Mouse (Mus musculus) forebrain, embryonic 11.5 days (tissue): ENCODE data around the gene Lrrc74a. TPM values are rescaled to one million over a fixed set of nuclear protein-coding genes. Genes with fewer than 3 reads are reported as not detected.

Source experiments
- ATAC-seq: fragments of 200-750 bp; cut with Nextera tagmentation; replicated peaks from 2 replicates; pipeline ENCODE4 v1.8.0; 2017; ENCODE audit warnings: moderate TSS enrichment; ENCODE audit not compliant: low FRiP score
- DNase-seq: peaks from one replicate; pipeline ENCODE4 v3.0.0-alpha.2; 2017; ENCODE audit warnings: low spot score
- H3K27ac ChIP-seq: fragments of 300-500 bp; sonication (generic); 2 replicates; pipeline ENCODE4 v1.5.1; 2014; ENCODE audit warnings: low read depth, low read length
- H3K27me3 ChIP-seq: fragments of 300-500 bp; sonication (generic); 2 replicates; pipeline ENCODE4 v1.6.1; 2014; ENCODE audit warnings: mild to moderate bottlenecking, low read length, mixed read lengths; ENCODE audit not compliant: control insufficient read depth, insufficient read depth
- H3K36me3 ChIP-seq: fragments of 300-500 bp; sonication (generic); 2 replicates; pipeline ENCODE4 v1.6.1; 2014; ENCODE audit warnings: mild to moderate bottlenecking, low read length, moderate library complexity, mixed read lengths; ENCODE audit not compliant: control insufficient read depth, insufficient read depth
- H3K4me1 ChIP-seq: fragments of 300-500 bp; sonication (generic); replicated peaks from 2 replicates; pipeline ENCODE4 v1.6.1; 2014; ENCODE audit warnings: low read length, mixed read lengths; ENCODE audit not compliant: control insufficient read depth, insufficient read depth
- H3K4me2 ChIP-seq: fragments of 300-500 bp; sonication (generic); 2 replicates; pipeline ENCODE4 v1.6.1; 2014; ENCODE audit warnings: low read depth, mild to moderate bottlenecking, low read length, moderate library complexity, mixed read lengths; ENCODE audit not compliant: severe bottlenecking
- H3K4me3 ChIP-seq: fragments of 300-500 bp; sonication (generic); 2 replicates; pipeline ENCODE4 v1.5.1; 2014; ENCODE audit warnings: low read depth, low read length
- H3K9ac ChIP-seq: fragments of 300-500 bp; sonication (generic); 2 replicates; pipeline ENCODE4 v1.6.1; 2014; ENCODE audit warnings: low read length
- H3K9me3 ChIP-seq: fragments of 300-500 bp; sonication (generic); 2 replicates; pipeline ENCODE4 v1.6.1; 2016; ENCODE audit warnings: low read length, mixed read lengths; ENCODE audit not compliant: control insufficient read depth
- WGBS: fragments of 180-500 bp; shearing (Covaris S2); extraction: QIAGEN DNeasy Blood & Tissue Kit; methylation state at CpG from one replicate; pipeline ENCODE4 v1.1.7; 2014; 5-methylcytosine and 5-hydroxymethylcytosine counted together
- polyA plus RNA-seq: library from polyadenylated mRNA; unstranded; fragments of >200 nt; fragmentation: Nextera tagmentation; extraction: Ambion mirVana; gene quantifications from 2 replicates; pipeline ENCODE4 v1.2.1, GENCODE M21; 2014

The Lrrc74a gene
- polyA plus RNA-seq, 1 experiment from 2014 or later: not detected

DNA sequence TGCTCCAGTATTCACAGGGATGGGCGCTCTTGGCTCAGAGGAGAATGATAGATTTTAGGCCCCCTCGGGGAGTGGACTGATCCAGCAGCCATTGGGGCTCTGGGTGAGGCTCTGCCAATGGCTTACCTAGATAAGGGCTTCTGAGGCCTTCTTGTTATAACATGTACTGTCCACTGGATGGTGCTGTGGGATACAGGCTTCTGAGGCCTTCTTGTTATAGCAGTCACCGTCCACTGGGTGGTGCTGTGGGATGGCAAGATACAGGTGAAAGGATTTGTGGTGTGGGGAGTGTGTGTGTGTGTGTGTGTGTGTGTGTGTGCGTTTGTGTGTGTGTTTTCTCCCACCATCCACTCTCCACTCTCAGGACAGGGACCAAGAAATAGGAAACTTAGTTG lies 61.7 kb downstream of the Lrrc74a start:
- Histone ChIP-seq H3K27me3 (no peaks in the 10 kb centered on the region), H3K9me3 (no peaks in the 10 kb centered on the region), H3K4me2 (no peak overlapping the region), H3K36me3 (no peaks in the 10 kb centered on the region), H3K4me3 (no peak overlapping the region), H3K9ac (no peak overlapping the region), H3K4me1 (peaks cover 17% of the 10 kb centered on the region), H3K27ac (peak overlapping the region; percentile 42; the same call in 1 of the 2 replicates)
- WGBS: 2% methylated on average over 4 of the region's 4 CpGs
- DNase-seq: peak; percentile 93
- peak; percentile 65 for ATAC-seq

DNA sequence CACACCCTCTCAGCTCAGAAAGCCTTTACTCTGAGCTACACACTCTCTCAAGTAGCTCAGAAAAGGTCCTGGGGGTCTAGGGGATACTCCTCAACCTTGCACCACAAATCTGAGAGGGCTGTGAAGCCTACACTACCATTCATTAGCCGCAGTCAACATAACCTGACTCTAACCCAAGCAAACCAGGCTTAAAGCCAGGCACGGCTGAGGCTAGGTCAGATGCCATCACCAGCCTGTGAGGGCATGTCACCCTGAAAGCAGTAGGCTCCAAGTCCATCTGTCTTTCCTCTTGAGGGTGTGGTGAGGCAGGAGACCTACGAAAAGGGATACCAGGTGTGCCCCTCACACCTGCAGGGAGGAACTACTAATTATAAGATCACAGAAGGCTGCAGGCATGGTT lies 62.2 kb downstream of the Lrrc74a start:
- Histone ChIP-seq H3K4me3 (no peak overlapping the region), H3K9ac (no peak overlapping the region), H3K9me3 (no peaks in the 10 kb centered on the region), H3K4me1 (peaks cover 22% of the 10 kb centered on the region), H3K27me3 (no peaks in the 10 kb centered on the region), H3K36me3 (no peaks in the 10 kb centered on the region), H3K27ac (no peak overlapping the region), H3K4me2 (no peak overlapping the region)
- 79% methylated on average over 3 of the region's 3 CpGs for WGBS
- DNase-seq: no peak
- no peak for ATAC-seq

DNA sequence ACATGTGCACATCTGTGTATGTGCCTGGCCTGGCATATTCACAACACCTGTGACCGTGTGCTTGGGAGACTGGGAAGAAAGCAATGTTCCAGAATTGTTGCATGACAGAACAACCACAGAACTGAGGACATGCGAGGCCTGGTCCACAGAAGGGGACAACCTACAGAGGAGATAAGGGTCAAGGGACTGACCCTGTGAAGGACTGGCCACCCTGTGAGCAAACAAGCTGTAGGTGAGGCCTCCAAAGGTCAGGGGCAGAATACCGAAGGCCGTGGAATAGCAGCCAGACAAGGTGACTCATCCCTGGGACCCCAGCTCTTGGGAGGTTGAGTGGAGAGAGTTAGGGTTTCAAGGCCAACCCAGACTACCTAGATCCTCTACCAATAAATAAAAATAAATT lies 63.6 kb downstream of the Lrrc74a start:
- WGBS: 84% methylated on average over 4 of the region's 4 CpGs

DNA sequence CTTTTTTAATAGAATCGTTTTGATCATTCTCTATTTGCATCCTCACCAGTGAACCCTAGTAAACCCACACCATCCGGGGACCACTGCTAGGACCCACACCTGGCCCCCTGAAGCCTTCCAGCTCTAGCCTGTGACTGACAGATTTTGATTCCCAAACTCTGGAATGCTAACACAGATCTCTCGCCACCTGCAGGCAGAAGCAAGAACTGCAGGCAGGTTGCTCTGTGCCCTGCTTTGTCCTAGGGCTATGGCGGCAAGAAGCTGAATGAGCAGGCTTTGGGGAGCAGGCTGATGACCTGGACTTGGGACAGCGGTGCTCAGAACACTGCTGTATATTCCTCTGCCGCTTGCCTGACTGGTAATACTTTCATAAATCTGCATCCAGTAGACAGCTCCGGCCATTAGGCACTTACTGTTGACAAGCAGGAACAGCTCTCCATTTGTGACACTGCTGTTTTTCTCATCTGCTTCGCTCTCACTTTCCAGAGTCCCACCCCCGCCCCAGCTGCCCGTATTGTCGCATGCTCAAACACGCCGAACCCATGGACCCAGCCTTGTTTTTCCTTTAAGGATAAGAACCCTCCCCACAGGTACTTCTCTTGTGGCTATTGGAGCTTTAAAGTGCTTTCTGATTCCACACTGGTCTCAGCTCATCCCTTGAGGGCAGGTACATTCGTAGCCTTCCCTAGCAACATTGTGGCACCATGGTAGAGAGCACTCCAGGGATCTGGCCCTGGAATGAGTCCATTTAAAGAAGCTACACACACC lies 64.8 kb downstream of the Lrrc74a start:
- 21% methylated on average over 14 of the region's 14 CpGs for WGBS
- ATAC-seq (peak; percentile 13; the same call in 1 of the 2 replicates), DNase-seq (peak; percentile 95)
- no peak overlapping the region for H3K4me2 ChIP-seq
- H3K4me3 ChIP-seq: no peak overlapping the region
- peak overlapping the region; percentile 48; the same call in 1 of the 2 replicates for H3K9ac ChIP-seq
- H3K4me1 ChIP-seq: peaks cover 40% of the 10 kb centered on the region
- H3K27me3 ChIP-seq: no peaks in the 10 kb centered on the region
- H3K9me3 ChIP-seq: no peaks in the 10 kb centered on the region
- H3K36me3 ChIP-seq: no peaks in the 10 kb centered on the region
- peak overlapping the region; percentile 41; the same call in 1 of the 2 replicates for H3K27ac ChIP-seq

More for the DNA sequence above, 63.6 kb downstream of the Lrrc74a start:
- Histone ChIP-seq H3K4me3 (no peak overlapping the region), H3K27ac (no peak overlapping the region), H3K9ac (no peak overlapping the region), H3K9me3 (no peaks in the 10 kb centered on the region), H3K27me3 (no peaks in the 10 kb centered on the region), H3K4me1 (peaks cover 35% of the 10 kb centered on the region), H3K4me2 (no peak overlapping the region), H3K36me3 (no peaks in the 10 kb centered on the region)
- no peak for DNase-seq
- ATAC-seq: no peak

DNA sequence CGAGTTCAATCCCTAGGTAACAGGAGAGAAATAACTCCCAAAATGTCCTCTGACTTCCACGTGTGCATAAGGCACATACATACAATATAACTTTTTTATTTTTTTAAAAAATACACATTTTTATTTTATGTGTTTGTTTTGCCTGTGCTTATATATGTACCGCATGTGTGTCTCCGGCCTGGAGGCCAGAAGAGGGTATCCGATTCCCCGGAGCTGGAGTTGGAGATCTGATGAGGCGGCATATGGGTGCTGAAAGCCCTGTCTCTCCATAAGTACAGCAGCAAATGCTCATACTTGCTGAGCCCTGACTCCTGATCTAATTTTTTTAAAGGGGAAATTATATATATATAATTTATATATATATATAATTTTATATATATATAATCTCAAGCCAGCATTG lies 65.6 kb downstream of the Lrrc74a start:
- Histone ChIP-seq H3K4me3 (no peak overlapping the region), H3K36me3 (no peaks in the 10 kb centered on the region), H3K4me2 (no peak overlapping the region), H3K27me3 (no peaks in the 10 kb centered on the region), H3K9me3 (no peaks in the 10 kb centered on the region), H3K27ac (no peak overlapping the region), H3K9ac (no peak overlapping the region), H3K4me1 (peaks cover 45% of the 10 kb centered on the region)
- DNase-seq: no peak
- WGBS: 87% methylated on average over 7 of the region's 7 CpGs
- no peak for ATAC-seq

DNA sequence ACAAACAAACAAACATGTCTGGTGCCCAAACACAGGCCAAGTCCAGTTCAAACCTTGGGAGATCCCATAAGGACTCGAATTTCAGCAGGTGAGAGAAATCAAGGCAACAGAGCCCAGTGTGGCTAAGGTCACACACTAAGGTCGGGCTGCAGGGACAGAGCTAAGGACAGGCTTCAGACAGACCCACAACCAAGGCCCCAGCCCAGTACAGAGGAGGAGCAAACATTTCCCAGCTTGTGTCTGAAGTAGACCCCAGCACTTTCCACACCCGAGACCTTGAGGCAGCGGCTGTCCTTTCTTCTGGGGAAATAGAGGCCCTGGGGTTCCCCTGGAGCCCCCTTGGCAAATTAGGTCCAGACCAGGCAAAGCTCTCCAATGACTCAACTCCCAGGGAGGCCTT lies 66.2 kb downstream of the Lrrc74a start:
- peak overlapping the region; percentile 94 for H3K27ac ChIP-seq
- peak overlapping the region; percentile 13; the same call in 1 of the 2 replicates for H3K9ac ChIP-seq
- H3K9me3 ChIP-seq: no peaks in the 10 kb centered on the region
- 0 out of 2 replicates have a peak overlapping the region, but pooled peaks have one; percentile 13 for H3K4me2 ChIP-seq
- no peak overlapping the region for H3K4me3 ChIP-seq
- no peak for ATAC-seq
- no peaks in the 10 kb centered on the region for H3K27me3 ChIP-seq
- WGBS: 26% methylated on average over 4 of the region's 4 CpGs
- H3K36me3 ChIP-seq: no peaks in the 10 kb centered on the region
- DNase-seq: peak; percentile 56
- H3K4me1 ChIP-seq: peaks cover 48% of the 10 kb centered on the region

DNA sequence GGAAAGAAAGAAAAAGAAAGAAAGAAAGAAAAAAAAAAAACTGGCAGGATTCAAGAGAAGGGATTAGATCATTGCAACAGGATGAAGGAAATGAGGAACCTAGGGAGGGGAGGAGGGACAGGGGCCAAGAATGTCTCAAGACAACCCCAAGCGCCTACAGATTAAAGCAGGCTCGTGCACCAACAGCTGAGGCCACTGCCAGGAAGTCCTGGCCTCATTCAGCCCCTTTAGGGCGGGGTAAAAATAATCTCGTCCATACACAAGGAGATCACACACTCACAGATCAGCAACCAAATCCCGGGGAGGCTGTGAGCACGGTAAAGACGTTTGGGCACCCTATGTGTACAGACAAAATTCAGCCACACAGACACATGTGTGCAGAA lies 66.6 kb downstream of the Lrrc74a start:
- WGBS: 2% methylated on average over 7 of the region's 7 CpGs
- DNase-seq (no peak), ATAC-seq (peak; percentile 14)
- Histone ChIP-seq H3K4me1 (peaks cover 49% of the 10 kb centered on the region), H3K9me3 (no peaks in the 10 kb centered on the region), H3K27ac (peak overlapping the region; percentile 94), H3K9ac (peak overlapping the region; percentile 58), H3K27me3 (no peaks in the 10 kb centered on the region), H3K36me3 (no peaks in the 10 kb centered on the region), H3K4me2 (peak overlapping the region; percentile 38; the same call in 1 of the 2 replicates), H3K4me3 (no peak overlapping the region)

DNA sequence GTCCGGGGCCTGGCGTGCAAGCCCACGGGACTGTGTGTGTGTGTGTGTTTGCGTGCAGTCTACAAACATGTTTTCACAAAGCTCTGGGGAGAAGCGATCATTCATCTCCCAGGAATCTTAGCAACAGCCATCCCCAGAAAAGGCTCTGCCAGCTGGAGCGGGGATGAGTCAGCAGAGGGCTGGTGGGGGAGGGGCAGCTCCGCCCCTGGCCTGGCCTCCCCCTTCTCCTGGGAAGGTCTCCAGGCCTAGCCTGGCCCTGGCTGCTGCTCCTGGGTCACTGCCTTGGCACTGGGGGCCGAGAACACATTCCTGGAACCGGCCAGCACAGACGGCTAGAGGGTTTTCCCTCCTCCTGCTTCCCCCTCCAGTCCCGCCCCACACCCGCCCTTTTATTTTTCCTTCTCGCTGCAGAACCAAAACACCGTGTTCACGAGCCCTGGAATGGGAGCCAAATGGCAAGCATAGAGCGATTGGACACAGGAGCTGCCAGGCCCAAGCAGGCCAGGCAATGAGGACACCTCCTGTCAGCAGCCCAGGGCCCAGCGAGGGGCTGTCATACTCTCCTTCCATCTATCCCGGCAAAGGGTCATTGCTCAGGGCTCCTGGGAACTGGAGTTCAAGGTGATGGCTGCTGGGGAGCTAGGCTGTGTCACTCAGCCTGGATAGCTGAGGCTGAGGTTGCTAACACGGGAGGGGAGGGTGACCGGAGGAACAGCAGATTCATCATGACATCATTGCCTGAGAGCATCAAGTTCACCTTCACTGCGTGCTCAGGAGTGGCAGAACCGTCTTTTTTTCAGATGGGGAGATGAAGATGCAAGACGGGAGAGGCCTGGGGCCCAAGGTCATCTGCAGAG lies 67.2 kb downstream of the Lrrc74a start:
- Histone ChIP-seq H3K4me1 (peaks cover 52% of the 10 kb centered on the region), H3K27me3 (no peaks in the 10 kb centered on the region), H3K9me3 (no peaks in the 10 kb centered on the region), H3K36me3 (no peaks in the 10 kb centered on the region), H3K9ac (peak overlapping the region; percentile 58), H3K4me3 (no peak overlapping the region), H3K27ac (peak overlapping the region; percentile 94), H3K4me2 (peak overlapping the region; percentile 38)
- DNase-seq: peak; percentile 93
- peak; percentile 74 for ATAC-seq
- WGBS: 2% methylated on average over 23 of the region's 23 CpGs
